Mouse (Mus musculus) B cell, adult 2 months (primary cell): ENCODE measurements around the gene Adh4.
"Not testable (repeated sequence)": the region's sequence is repeated elsewhere in the genome, so short reads cannot be mapped to it uniquely, and the experiment has no call there.

ENCODE experiments used
- DNase-seq, 2 experiments: peaks; one replicate each; pipeline ENCODE4 v3.0.0; 2022

The Adh4 gene

DNA sequence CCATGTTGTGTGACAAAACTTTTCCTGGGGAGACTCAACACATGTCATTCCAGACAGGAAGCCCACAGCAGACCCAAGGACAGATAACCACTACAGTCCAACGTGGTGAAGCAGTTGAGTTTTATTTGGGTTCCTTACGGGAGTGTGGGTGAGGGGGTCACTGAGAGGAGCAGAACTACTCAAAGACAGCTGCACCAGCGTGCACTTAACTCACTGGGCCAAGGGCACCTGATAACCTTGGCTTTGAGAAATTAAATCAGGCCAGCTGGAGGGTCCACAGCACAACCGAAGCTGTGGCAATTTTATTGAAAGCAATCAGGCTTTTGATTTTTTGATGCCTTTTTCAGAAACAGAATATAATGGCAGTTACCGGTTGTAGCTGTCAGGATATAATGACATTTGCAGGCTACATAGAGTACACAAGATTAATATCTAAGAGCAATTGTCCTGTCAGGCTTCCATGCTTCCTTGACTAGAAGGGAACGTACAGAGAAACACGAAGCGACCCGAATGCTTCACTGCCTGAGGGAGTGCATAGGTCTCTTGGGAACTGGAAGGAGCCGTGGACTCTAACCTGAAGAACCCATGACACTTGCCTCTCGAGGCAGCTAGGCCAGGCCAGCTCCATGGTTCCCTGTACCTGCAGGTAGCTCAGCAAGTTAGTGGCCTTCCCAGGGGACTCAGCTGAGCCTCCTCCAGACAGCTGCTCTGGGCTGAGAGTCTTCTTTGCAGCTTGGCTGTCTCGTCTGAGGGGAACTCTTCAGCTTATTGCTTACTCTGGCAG lies 33.0 kb downstream of the Adh4 start:
- DNase-seq, result no peak

DNA sequence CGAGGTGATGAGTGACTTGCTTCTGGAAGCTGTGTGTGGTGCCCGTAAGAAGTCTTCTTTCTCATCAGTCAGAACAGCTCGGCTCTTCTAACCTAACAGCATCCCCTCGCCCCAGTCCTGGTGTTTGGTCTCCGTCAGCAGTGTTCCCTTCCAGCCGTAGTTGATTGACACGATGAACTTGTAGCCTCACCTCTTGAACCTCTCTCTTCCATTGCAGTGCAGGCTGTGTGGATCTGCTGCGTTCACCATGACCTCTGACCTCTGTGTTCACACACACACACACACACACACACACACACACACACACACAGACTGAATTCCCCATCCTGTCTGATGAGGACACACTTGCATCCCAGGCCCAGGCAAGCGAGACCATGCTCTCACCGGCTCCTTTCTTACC lies 36.9 kb downstream of the Adh4 start:
- no peak for DNase-seq

DNA sequence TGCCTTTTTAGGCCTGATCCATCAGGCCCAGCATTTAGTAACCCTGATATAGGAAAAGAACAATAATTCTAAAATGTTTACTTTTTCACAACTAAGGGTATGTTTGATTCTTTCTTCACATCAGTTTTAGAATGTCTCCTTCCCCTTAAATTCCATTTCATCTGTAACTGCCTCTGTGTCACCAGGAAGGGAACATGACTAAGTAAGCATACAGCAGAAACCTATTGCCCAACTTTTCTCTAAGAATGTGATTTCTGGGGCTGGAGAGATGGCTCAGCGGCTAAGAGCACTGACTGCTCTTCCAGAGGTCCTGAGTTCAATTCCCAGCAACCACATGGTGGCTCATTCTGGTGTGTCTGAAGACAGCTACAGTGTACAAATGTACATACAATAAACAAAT lies 39.0 kb downstream of the Adh4 start:
- DNase-seq, result no peak

DNA sequence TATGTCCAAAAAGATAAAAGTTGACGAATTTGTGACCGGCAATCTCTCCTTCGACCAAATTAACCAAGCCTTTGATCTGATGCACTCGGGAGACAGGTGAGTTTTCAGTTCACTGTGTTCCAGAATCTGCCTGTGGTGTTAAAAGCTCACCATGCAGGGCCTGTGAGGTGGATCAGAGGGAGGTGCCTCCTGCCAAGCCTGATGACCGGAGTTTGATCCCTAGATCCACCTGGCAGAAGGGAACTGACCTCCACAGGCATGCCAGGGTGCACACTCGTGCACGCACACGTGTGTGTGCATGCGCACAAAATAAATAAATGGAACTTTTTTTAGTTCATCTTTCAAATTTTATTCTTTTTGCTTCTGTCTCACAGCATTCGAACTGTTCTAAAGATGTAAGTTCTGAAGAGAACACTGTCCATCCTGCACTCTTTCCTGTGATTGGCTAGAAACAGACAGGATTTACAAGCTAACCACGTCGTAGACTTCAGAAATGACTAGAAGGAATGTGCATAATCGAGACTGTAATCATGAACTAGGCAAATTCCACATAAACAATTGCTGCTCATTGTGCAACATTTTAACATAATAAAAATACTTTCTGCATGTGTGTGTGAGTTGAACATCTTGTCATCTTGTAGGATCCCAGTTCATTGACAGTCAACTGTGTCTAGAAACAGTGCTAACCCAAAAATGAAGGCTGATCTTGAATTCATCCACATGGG lies 39.6 kb downstream of the Adh4 start:
- DNase-seq, result no peak

DNA sequence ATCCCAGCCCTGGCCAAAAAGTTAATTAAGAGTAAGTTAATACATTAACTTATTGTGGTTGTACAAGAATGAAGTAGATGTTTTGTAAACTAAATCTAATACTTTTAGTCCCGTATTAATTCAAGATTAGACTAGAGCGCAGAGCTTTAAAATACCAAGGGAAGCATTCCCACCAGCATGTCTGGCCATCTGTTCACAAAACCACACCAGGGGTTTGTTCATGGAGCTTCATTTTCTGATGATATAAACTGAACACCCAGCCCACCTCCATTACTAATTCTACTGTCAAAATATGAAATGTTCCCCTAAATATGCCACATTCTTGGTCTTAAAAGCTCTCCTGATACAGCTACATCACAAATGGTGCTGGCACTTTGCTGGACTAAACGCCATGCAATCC lies 43.2 kb downstream of the Adh4 start:
- no peak for DNase-seq

DNA sequence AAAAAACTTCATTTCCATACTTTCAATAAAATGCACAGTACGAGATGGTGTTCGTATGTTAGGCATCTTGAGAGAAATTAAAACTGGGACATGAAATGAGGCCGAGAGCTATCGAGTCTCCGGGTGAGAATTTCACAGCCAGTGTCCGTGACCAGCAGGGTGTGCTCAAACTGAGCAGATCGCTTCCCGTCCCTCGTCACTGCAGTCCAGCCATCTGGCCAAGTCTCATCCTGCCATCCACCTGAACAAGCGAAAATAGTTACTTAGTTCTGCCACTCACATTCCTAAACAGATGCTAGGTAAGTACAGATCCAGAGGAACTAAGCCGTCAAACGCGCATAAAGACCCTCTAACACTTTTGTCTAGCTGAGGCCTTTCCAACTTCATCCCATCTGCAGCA lies 45.0 kb downstream of the Adh4 start:
- no peak for DNase-seq

DNA sequence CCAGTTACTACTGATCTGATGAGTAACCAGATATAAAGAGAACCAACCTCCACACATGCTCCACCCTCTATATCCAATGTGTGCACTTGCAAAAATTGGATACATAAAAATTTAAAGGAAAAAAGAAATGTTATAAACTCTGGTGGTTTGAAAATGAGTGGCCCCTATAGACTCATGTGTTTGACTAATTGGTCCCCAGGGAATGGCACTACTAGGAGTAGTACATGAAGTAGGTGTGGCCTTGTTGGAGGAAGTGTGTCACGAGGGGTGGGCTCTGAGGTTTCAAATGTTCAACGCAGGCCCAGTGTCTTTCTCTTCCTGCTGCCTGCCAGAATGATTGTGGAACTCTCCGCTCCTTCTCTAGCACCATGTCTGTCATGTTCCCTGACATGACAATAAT lies 46.6 kb downstream of the Adh4 start:
- DNase-seq, result no peak

DNA sequence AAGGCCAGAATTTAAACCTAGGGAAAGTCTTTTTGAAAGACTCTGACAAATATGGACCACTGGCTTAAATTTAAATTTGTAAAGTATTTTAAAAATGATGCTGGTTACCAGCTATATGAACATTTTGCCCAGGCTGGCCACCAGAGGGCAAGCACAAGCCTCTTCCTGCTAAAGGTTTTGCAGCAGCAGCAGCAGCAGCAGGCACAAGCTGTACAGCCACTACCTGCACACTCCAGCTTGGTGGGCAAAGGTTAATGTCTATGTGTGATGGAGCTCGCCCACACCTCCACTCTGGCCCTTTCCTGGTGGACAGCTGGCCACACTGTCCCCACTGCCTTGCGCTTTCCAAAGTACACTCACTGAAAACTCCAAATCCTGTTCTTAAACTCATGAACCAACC lies 47.9 kb downstream of the Adh4 start:
- peak; percentile 37 to 43 for DNase-seq

DNA sequence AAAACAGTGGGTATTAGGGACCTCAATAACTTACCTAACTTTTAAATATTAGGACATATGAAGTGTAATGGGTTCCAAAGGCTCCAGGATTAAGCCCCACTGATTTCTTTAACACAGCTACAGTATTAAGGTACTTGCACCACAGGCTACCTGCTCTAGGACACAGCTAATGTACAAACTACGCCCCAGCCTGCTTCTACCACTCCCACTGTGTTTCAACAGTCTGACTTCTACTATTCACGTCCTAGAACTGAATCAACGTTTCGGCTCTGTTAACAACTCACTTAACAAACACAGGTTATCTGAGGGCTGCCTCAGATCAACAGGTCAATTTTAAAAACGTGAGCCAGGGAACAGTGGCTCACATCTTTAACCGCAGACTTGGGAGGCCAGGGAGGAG lies 48.5 kb downstream of the Adh4 start:
- no peak for DNase-seq

DNA sequence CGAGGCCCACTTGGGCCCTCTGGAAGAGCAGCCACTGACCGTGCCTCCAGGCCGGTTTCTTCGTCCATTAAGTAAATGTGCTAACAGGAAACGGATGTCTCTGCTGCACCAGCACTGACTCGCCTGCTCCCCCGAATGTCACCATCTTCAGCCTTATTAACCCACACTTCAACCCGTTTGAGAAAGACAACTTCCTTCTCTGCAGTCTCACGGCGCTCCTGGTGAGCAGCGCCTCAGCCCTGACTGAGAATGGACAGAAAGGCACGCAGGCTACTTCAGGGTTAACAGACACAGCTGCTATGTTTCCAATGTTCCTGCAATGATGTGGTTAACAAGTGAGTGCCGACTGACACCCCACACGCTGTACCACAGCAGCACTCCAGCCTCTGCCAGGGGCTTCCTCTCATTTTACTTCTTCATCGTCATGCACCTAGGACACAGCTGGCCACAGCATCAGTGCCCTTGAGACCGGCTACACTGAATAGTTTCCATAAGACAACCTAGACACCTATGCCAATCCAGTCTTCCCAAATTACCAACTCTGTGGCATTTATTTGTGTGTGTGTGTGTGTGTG lies 49.4 kb downstream of the Adh4 start:
- no peak for DNase-seq

DNA sequence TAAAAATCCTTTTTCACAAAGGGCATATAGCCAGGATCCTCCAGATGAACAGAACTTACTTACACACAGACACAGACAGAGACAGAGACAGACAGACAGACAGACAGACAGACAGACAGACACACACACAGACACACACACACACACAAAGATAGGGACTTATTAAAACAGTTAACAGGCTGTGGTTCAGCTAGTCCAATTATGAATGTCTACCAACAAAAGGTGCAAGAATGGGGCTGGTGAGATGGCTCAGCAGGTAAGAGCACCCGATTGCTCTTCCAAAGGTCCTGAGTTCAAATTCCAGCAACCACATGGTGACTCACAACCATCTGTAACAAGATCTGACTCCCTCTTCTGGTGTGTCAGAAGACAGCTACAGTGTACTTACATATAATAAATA lies 51.4 kb downstream of the Adh4 start:
- DNase-seq, result not testable (repeated sequence)

DNA sequence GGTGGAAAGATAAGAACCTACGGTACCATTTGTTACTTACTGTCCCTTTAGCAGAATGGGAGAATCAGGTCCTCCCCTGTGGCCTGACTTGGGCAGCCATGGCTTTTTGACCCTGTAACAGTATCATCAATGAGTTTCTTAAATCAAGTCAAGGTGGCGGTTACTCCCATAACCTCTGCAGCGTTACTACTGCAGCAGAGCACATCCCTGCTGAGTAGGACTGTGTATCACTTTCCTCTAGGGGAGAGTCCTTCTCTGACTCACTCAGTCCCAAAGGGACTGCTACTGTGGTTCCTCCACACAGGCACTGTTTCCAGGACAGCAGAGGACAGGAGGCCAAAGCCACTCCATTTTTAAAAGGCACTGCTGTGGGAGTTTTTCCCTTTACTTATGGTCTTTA lies 55.8 kb downstream of the Adh4 start:
- DNase-seq, result no peak

DNA sequence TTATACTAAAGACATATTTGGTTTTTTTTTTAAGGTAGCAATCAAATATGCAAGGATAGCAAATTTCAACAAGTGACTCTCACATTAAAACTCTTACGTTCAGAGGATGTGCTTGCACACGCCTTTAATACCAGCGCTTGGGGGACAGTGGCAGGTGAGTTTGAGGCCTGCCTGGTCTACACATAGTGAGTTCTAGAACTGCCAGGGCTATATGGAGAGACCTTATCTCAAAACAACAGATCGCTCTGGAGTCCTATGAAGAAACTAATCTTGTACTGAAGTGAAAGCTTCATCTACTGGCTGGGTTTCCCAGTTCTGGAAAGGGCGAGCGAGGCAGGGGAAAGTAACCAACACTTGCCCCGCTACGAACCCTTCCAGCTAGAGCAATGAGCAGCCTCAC lies 64.2 kb downstream of the Adh4 start:
- DNase-seq, result no peak
